ENCODE assay signal across 10 mouse cellular contexts in the genomic region with DNA sequence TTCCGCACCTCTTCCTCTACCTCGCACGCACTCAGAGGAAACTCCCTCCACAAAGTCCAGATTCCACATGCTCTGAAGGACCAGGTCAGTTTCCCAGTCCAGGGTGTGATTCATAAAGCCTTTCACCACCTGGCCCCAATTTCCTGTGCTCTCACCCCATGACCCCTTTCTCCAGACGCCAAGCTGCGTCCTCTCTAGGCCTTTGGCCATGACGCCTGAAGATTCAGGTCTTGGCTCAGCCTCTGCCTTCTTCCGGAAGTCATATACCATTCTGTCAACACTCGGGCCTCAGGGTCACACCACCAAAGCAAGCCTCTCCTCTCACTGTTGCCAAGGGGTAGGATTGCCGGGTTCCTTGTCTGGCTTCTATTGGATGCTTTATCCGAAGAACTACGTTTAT.
A peak's percentile ranks its signal among the peaks of the same experiment; 100 is the strongest.
DNase-seq lines count a peak whose midpoint lies in the region; ATAC-seq and TF ChIP-seq lines count a peak whose summit lies in the region.
"Had no signal": no experiment of that assay in that cellular context is flagged by ENCODE, and none has a peak within 500 bp of the region (broad histone marks: within the 10 kb centered on the region; RNA-seq: fewer than 3 reads in every experiment).

No protein-coding gene starts in this region.

- no peaks in the 10 kb centered on the region for H3K36me3 ChIP-seq in lung, postnatal 0 days (ENCODE audit: insufficient read depth, low read length)
- H3K36me3 ChIP-seq: embryonic facial prominence, embryonic 13.5 days; hindbrain, embryonic 15.5 days had no signal

- no peaks in the 10 kb centered on the region for H3K9me3 ChIP-seq in lung, postnatal 0 days (ENCODE audit: low read length)
- H3K9me3 ChIP-seq: embryonic facial prominence, embryonic 13.5 days; hindbrain, embryonic 15.5 days had no signal

- no peak overlapping the region for H3K27ac ChIP-seq in lung, postnatal 0 days (ENCODE audit: low read length)
- H3K27ac ChIP-seq: embryonic facial prominence, embryonic 13.5 days; hindbrain, embryonic 15.5 days had no signal

- no peak overlapping the region for H3K4me3 ChIP-seq in lung, postnatal 0 days (ENCODE audit: low read depth, low read length)
- H3K4me3 ChIP-seq: embryonic facial prominence, embryonic 13.5 days; hindbrain, embryonic 15.5 days had no signal

- no peak for TF ChIP-seq EP300 in lung, postnatal 0 days (IDR thresholded peaks at IDR 0.05)

- ATAC-seq in lung, postnatal 0 days, result peak; percentile 80

- TF ChIP-seq CTCF in lung, postnatal 0 days (IDR thresholded peaks at IDR 0.05), result no peak

- H3K9ac ChIP-seq in lung, postnatal 0 days (replicated peaks; ENCODE audit: low read depth), result no peak overlapping the region
- H3K9ac ChIP-seq: embryonic facial prominence, embryonic 13.5 days; hindbrain, embryonic 15.5 days had no signal

- no peaks in the 10 kb centered on the region for H3K27me3 ChIP-seq in lung, postnatal 0 days (replicated peaks; ENCODE audit: insufficient read depth, low read length)
- H3K27me3 ChIP-seq: hindbrain, embryonic 15.5 days had no signal

- 37% methylated on average over 11 of the region's 11 CpGs for WGBS in lung, postnatal 0 days

- no peaks in the 10 kb centered on the region for H3K4me1 ChIP-seq in lung, postnatal 0 days (ENCODE audit: insufficient read depth, low read depth, low read length)
- H3K4me1 ChIP-seq: embryonic facial prominence, embryonic 13.5 days had no signal

- DNase-seq in gastrocnemius, postnatal 14 days, result peak; percentile 27
- no peak for DNase-seq in gastrocnemius, postnatal 4 days (ENCODE audit: low spot score in 2 of 2)
- peak; percentile 81 for DNase-seq in embryo, embryonic 10.5 days (ENCODE audit: low spot score)
- DNase-seq in kidney, adult 11 months, result peak; percentile 78
- peak; percentile 49 for DNase-seq in lung, postnatal 0 days (ENCODE audit: low spot score)
- DNase-seq in left cerebral cortex, postnatal 36 days (ENCODE audit: low spot score in 2 of 2), result no peak
- no peak for DNase-seq in left cerebral cortex, postnatal 4 days
- DNase-seq in layer of hippocampus, adult 8-10 months (ENCODE audit: low spot score in 2 of 2), result no peak

- H3K4me2 ChIP-seq in lung, postnatal 0 days (replicated peaks; ENCODE audit: low read depth, low read length), result no peak overlapping the region
- H3K4me2 ChIP-seq: embryonic facial prominence, embryonic 13.5 days; hindbrain, embryonic 15.5 days had no signal

- intact Hi-C loops in gastrocnemius, postnatal 14 days (cut with DNase I; ENCODE audit: low total_unique reads), result loop anchor here (10.0 kb wide), 1 partner anchor 65 kb away; no protein-coding TSS in a partner anchor
- intact Hi-C loops in left cerebral cortex, postnatal 36 days (cut with DNase I), result loop anchor here (10.0 kb wide), 1 partner anchor 285 kb away; no protein-coding TSS in a partner anchor
- intact Hi-C loops in left cerebral cortex, postnatal 4 days (cut with DNase I), result loop anchor here (10.0 kb wide), 1 partner anchor 125 kb away; no protein-coding TSS in a partner anchor

Comparison
In these comparisons a context has a peak if more than half of its experiments do, and no peak if none do; other contexts are left out.
1. DNase-seq: peak in gastrocnemius, postnatal 14 days (single experiment), embryo, embryonic 10.5 days (single experiment), kidney, adult 11 months (single experiment) and lung, postnatal 0 days (single experiment); none in gastrocnemius, postnatal 4 days (0 of 2), left cerebral cortex, postnatal 36 days (0 of 2), left cerebral cortex, postnatal 4 days (single experiment) and layer of hippocampus, adult 8-10 months (0 of 2).